Comparison of ENCODE assay signal across 8 mouse cellular contexts in genomic region chr19:29271147-29271578, GRCm38 (mm10). TPM values are rescaled to one million over a fixed set of nuclear protein-coding genes. Genes with fewer than 3 reads are reported as not detected.
A peak's percentile ranks its signal among the peaks of the same experiment; 100 is the strongest.
DNase-seq lines count a peak whose midpoint lies in the region; ATAC-seq and TF ChIP-seq lines count a peak whose summit lies in the region.

No protein-coding gene starts in this region.

- WGBS in heart, postnatal 0 days = 22% methylated on average over 12 of the region's 12 CpGs
- 90% methylated on average over 12 of the region's 12 CpGs for WGBS in forebrain, embryonic 11.5 days

- peak; percentile 27 for DNase-seq in kidney, adult 11 months
- DNase-seq in kidney, postnatal 10 days = no peak
- DNase-seq in CD4-positive helper T cell, adult 2 months (ENCODE audit: low read depth, low spot score) = peak; percentile 89
- DNase-seq in adrenal gland, postnatal 14 days = peak; percentile 36
- DNase-seq in heart, postnatal 0 days (ENCODE audit: low spot score) = peak; percentile 61
- DNase-seq in skeletal muscle tissue, adult 2 months (ENCODE audit: low read depth, low spot score) = peak; percentile 90
- no peak for DNase-seq in forebrain, embryonic 11.5 days (ENCODE audit: low spot score)
- no peak for DNase-seq in thymus, postnatal 36 days

- peak overlapping the region; percentile 56 for H3K4me2 ChIP-seq in heart, postnatal 0 days (ENCODE audit: low read depth, low read length)
- H3K4me2 ChIP-seq in forebrain, embryonic 11.5 days (ENCODE audit: low read depth, low read length, severe bottlenecking) = no peak overlapping the region

- peak overlapping the region; percentile 29; the same call in 1 of the 2 replicates for H3K9ac ChIP-seq in heart, postnatal 0 days (replicated peaks; ENCODE audit: low read depth, low read length)
- H3K9ac ChIP-seq in forebrain, embryonic 11.5 days (ENCODE audit: low read length) = no peak overlapping the region

- no peak for TF ChIP-seq CTCF in heart, postnatal 0 days (IDR thresholded peaks at IDR 0.05; ENCODE audit: low read depth)

- no peaks in the 10 kb centered on the region for H3K27me3 ChIP-seq in heart, postnatal 0 days (ENCODE audit: control insufficient read depth, insufficient read depth, low read length)
- H3K27me3 ChIP-seq in forebrain, embryonic 11.5 days (ENCODE audit: control insufficient read depth, insufficient read depth, low read length) = no peaks in the 10 kb centered on the region

- peaks cover 14% of the 10 kb centered on the region for H3K36me3 ChIP-seq in heart, postnatal 0 days (replicated peaks; ENCODE audit: control insufficient read depth, insufficient read depth, low read length)
- no peaks in the 10 kb centered on the region for H3K36me3 ChIP-seq in forebrain, embryonic 11.5 days (ENCODE audit: control insufficient read depth, insufficient read depth, low read length)

- peak overlapping the region; percentile 38; the same call in 1 of the 2 replicates for H3K27ac ChIP-seq in heart, postnatal 0 days (ENCODE audit: low read depth)
- no peak overlapping the region for H3K27ac ChIP-seq in forebrain, embryonic 11.5 days (ENCODE audit: low read depth, low read length)

- no peak for TF ChIP-seq EP300 in heart, postnatal 0 days (IDR thresholded peaks at IDR 0.05; ENCODE audit: low read depth)

- no peaks in the 10 kb centered on the region for H3K9me3 ChIP-seq in heart, postnatal 0 days (replicated peaks; ENCODE audit: control insufficient read depth, low read length)
- H3K9me3 ChIP-seq in forebrain, embryonic 11.5 days (ENCODE audit: control insufficient read depth, low read length) = no peaks in the 10 kb centered on the region

- H3K4me1 ChIP-seq in heart, postnatal 0 days (ENCODE audit: control insufficient read depth, insufficient read depth) = peaks cover 4% of the 10 kb centered on the region; the same call in 1 of the 2 replicates
- H3K4me1 ChIP-seq in forebrain, embryonic 11.5 days (replicated peaks; ENCODE audit: control insufficient read depth, insufficient read depth, low read length) = no peaks in the 10 kb centered on the region

- ATAC-seq in heart, postnatal 0 days (ENCODE audit: insufficient read depth, low read depth) = peak; percentile 36; the same call in 1 of the 2 replicates
- no peak for ATAC-seq in forebrain, embryonic 11.5 days (replicated peaks; ENCODE audit: low FRiP score)

- peak overlapping the region; percentile 40 for H3K4me3 ChIP-seq in heart, postnatal 0 days (ENCODE audit: low read depth, low read length)
- H3K4me3 ChIP-seq in forebrain, embryonic 11.5 days (ENCODE audit: low read depth, low read length) = no peak overlapping the region

RNA-seq across cellular contexts. Expression of gene Jak2, which starts 19.5 kb away (rescaled TPM):
- total RNA-seq in adrenal gland, postnatal 14 days (2021) = 19.6 and 22.3 TPM in 2 replicates
- total RNA-seq in heart, postnatal 0 days (2014; rRNA removed; ENCODE audit: low replicate concordance) = 11.5 and 11.6 TPM in 2 replicates
- polyA plus RNA-seq in heart, postnatal 0 days (2015; fragmentation: Nextera tagmentation; extraction: Ambion mirVana) = 4.4 and 5.2 TPM in 2 replicates
- polyA plus RNA-seq in forebrain, embryonic 11.5 days (2014; fragmentation: Nextera tagmentation; extraction: Ambion mirVana) = 13.2 and 14.6 TPM in 2 replicates

RNA-seq across cellular contexts. Expression of gene Insl6, which starts 54.0 kb away (rescaled TPM):
- 0.85 and 0.94 TPM in 2 replicates for total RNA-seq in adrenal gland, postnatal 14 days (2021)
- total RNA-seq in heart, postnatal 0 days (2014; rRNA removed; ENCODE audit: low replicate concordance) = 3.0 and 5.6 TPM in 2 replicates
- polyA plus RNA-seq in heart, postnatal 0 days (2015; fragmentation: Nextera tagmentation; extraction: Ambion mirVana) = 3.0 and 3.3 TPM in 2 replicates
- polyA plus RNA-seq in forebrain, embryonic 11.5 days (2014; fragmentation: Nextera tagmentation; extraction: Ambion mirVana) = 6.7 and 7.2 TPM in 2 replicates

Comparison
In these comparisons a context has a peak if more than half of its experiments do, and no peak if none do; other contexts are left out.
1. DNase-seq: peak in kidney, adult 11 months (single experiment), CD4-positive helper T cell, adult 2 months (single experiment), adrenal gland, postnatal 14 days (single experiment), heart, postnatal 0 days (single experiment) and skeletal muscle tissue, adult 2 months (single experiment); none in kidney, postnatal 10 days (single experiment), forebrain, embryonic 11.5 days (single experiment) and thymus, postnatal 36 days (0 of 2).